In genomic region chr8:71395629-71396028, GRCm38 (mm10) we compare ENCODE assay signal across 8 mouse cellular contexts. TPM values are rescaled to one million over a fixed set of nuclear protein-coding genes. Genes with fewer than 3 reads are reported as not detected.
A peak's percentile ranks its signal among the peaks of the same experiment; 100 is the strongest.
DNase-seq lines count a peak whose midpoint lies in the region; ATAC-seq and TF ChIP-seq lines count a peak whose summit lies in the region.

Gene Ushbp1 (minus strand): TSS chr8:71395802.

- no peak for DNase-seq in testis, postnatal 14 days (ENCODE audit: low spot score)
- DNase-seq in hindbrain, embryonic 14.5 days (ENCODE audit: low spot score), result no peak
- DNase-seq in urinary bladder, postnatal 10 days (ENCODE audit: low spot score), result no peak
- no peak for DNase-seq in yolk sac, embryonic 10.5 days (ENCODE audit: low spot score)

- no peak for TF ChIP-seq CTCF in testis, adult 2 months (IDR thresholded peaks at IDR 0.05; ENCODE audit: control insufficient read depth, insufficient read depth, insufficient replicate concordance, low read depth, low read length)

- H3K9me3 ChIP-seq in forebrain, embryonic 16.5 days (ENCODE audit: control insufficient read depth, low read length), result no peaks in the 10 kb centered on the region
- H3K9me3 ChIP-seq in hindbrain, embryonic 14.5 days (ENCODE audit: control insufficient read depth, low read length), result no peaks in the 10 kb centered on the region
- H3K9me3 ChIP-seq in liver, embryonic 12.5 days (replicated peaks), result no peaks in the 10 kb centered on the region
- H3K9me3 ChIP-seq in neural tube, embryonic 13.5 days, result no peaks in the 10 kb centered on the region

- no peaks in the 10 kb centered on the region for H3K27me3 ChIP-seq in testis, adult 2 months (ENCODE audit: control insufficient read depth, insufficient read depth, low read length)
- no peaks in the 10 kb centered on the region for H3K27me3 ChIP-seq in forebrain, embryonic 16.5 days (replicated peaks; ENCODE audit: control insufficient read depth, insufficient read depth, low read length)
- no peaks in the 10 kb centered on the region for H3K27me3 ChIP-seq in hindbrain, embryonic 14.5 days (ENCODE audit: control insufficient read depth, insufficient read depth, low read length)
- H3K27me3 ChIP-seq in liver, embryonic 12.5 days (replicated peaks), result no peaks in the 10 kb centered on the region
- no peaks in the 10 kb centered on the region for H3K27me3 ChIP-seq in neural tube, embryonic 13.5 days

- no peak for TF ChIP-seq POLR2A in testis, adult 2 months (IDR thresholded peaks at IDR 0.05; ENCODE audit: control insufficient read depth, low read depth, low read length)

- 85% methylated on average over 9 of the region's 9 CpGs for WGBS in forebrain, embryonic 16.5 days
- 84% methylated on average over 9 of the region's 9 CpGs for WGBS in hindbrain, embryonic 14.5 days
- 59% methylated on average over 9 of the region's 9 CpGs for WGBS in liver, embryonic 12.5 days (ENCODE audit: insufficient replicate concordance)
- WGBS in neural tube, embryonic 13.5 days, result 83% methylated on average over 9 of the region's 9 CpGs

- peak within 1 kb of the TSS; percentile 65 for H3K27ac ChIP-seq in testis, adult 2 months (ENCODE audit: control insufficient read depth, insufficient read depth, low read depth, low read length)
- H3K27ac ChIP-seq in forebrain, embryonic 16.5 days (ENCODE audit: low read length), result peak within 1 kb of the TSS; percentile 62
- H3K27ac ChIP-seq in hindbrain, embryonic 14.5 days, result peak within 1 kb of the TSS; percentile 58
- H3K27ac ChIP-seq in liver, embryonic 12.5 days, result peak within 1 kb of the TSS; percentile 77
- H3K27ac ChIP-seq in neural tube, embryonic 13.5 days (replicated peaks), result peak within 1 kb of the TSS; percentile 64

- H3K4me2 ChIP-seq in forebrain, embryonic 16.5 days (ENCODE audit: low read length), result peak within 1 kb of the TSS; percentile 47
- H3K4me2 ChIP-seq in hindbrain, embryonic 14.5 days (replicated peaks), result peak within 1 kb of the TSS; percentile 81
- peak within 1 kb of the TSS; percentile 90 for H3K4me2 ChIP-seq in liver, embryonic 12.5 days
- peak within 1 kb of the TSS; percentile 74 for H3K4me2 ChIP-seq in neural tube, embryonic 13.5 days

- ATAC-seq in forebrain, embryonic 16.5 days, result no peak
- ATAC-seq in hindbrain, embryonic 14.5 days (ENCODE audit: low FRiP score), result no peak
- no peak for ATAC-seq in liver, embryonic 12.5 days
- no peak for ATAC-seq in neural tube, embryonic 13.5 days (ENCODE audit: low read depth)

- H3K4me3 ChIP-seq in testis, adult 2 months (ENCODE audit: control insufficient read depth, low read depth, low read length), result peak within 1 kb of the TSS; percentile 93
- peak within 1 kb of the TSS; percentile 55 for H3K4me3 ChIP-seq in forebrain, embryonic 16.5 days (replicated peaks; ENCODE audit: low read length)
- H3K4me3 ChIP-seq in hindbrain, embryonic 14.5 days (replicated peaks; ENCODE audit: low read length), result peak within 1 kb of the TSS; percentile 68
- peak within 1 kb of the TSS; percentile 91 for H3K4me3 ChIP-seq in liver, embryonic 12.5 days
- peak within 1 kb of the TSS; percentile 83 for H3K4me3 ChIP-seq in neural tube, embryonic 13.5 days

- no peaks in the 10 kb centered on the region for H3K36me3 ChIP-seq in testis, adult 2 months (ENCODE audit: control insufficient read depth, insufficient read depth, low read length)
- H3K36me3 ChIP-seq in forebrain, embryonic 16.5 days (ENCODE audit: control insufficient read depth, insufficient read depth), result no peaks in the 10 kb centered on the region
- peaks cover 16% of the 10 kb centered on the region for H3K36me3 ChIP-seq in hindbrain, embryonic 14.5 days (replicated peaks; ENCODE audit: control insufficient read depth, insufficient read depth)
- H3K36me3 ChIP-seq in liver, embryonic 12.5 days, result peaks cover 24% of the 10 kb centered on the region
- peaks cover 21% of the 10 kb centered on the region for H3K36me3 ChIP-seq in neural tube, embryonic 13.5 days

- no peak within 1 kb of the TSS for H3K9ac ChIP-seq in forebrain, embryonic 16.5 days (replicated peaks; ENCODE audit: low read depth, low read length)
- H3K9ac ChIP-seq in hindbrain, embryonic 14.5 days, result no peak within 1 kb of the TSS; the same call in 1 of the 2 replicates
- peak within 1 kb of the TSS; percentile 86 for H3K9ac ChIP-seq in liver, embryonic 12.5 days
- H3K9ac ChIP-seq in neural tube, embryonic 13.5 days, result peak within 1 kb of the TSS; percentile 82

- H3K4me1 ChIP-seq in testis, adult 2 months (ENCODE audit: control insufficient read depth, insufficient read depth, low read length), result peaks cover 16% of the 10 kb centered on the region
- peaks cover 11% of the 10 kb centered on the region for H3K4me1 ChIP-seq in forebrain, embryonic 16.5 days (replicated peaks; ENCODE audit: control insufficient read depth, insufficient read depth, low read length)
- H3K4me1 ChIP-seq in hindbrain, embryonic 14.5 days (replicated peaks; ENCODE audit: control insufficient read depth, insufficient read depth, low read length), result peaks cover 11% of the 10 kb centered on the region; the same call in 1 of the 2 replicates
- peaks cover 35% of the 10 kb centered on the region for H3K4me1 ChIP-seq in liver, embryonic 12.5 days
- H3K4me1 ChIP-seq in neural tube, embryonic 13.5 days (replicated peaks), result peaks cover 8% of the 10 kb centered on the region

RNA-seq across cellular contexts. Expression of gene Ushbp1, which starts in this region (rescaled TPM):
- polyA plus RNA-seq in testis, adult 2 months (2012; rRNA removed), result 1.3 and 1.8 TPM in 2 replicates
- polyA plus RNA-seq in forebrain, embryonic 16.5 days (2015; fragmentation: Nextera tagmentation; extraction: Ambion mirVana), result 6.1 and 6.9 TPM in 2 replicates
- polyA plus RNA-seq in hindbrain, embryonic 14.5 days (2014; fragmentation: Nextera tagmentation; extraction: Ambion mirVana), result 4.7 and 6.0 TPM in 2 replicates
- 3.6 and 4.0 TPM in 2 replicates for polyA plus RNA-seq in liver, embryonic 12.5 days (2016; fragmentation: Nextera tagmentation; extraction: Ambion mirVana)
- 6.1 and 7.3 TPM in 2 replicates for polyA plus RNA-seq in neural tube, embryonic 13.5 days (2015; fragmentation: Nextera tagmentation; extraction: Ambion mirVana)

Comparison
In these comparisons a context has a peak if more than half of its experiments do, and no peak if none do; other contexts are left out.
1. H3K9ac ChIP-seq: peak in liver, embryonic 12.5 days (single experiment) and neural tube, embryonic 13.5 days (single experiment); none in forebrain, embryonic 16.5 days (single experiment) and hindbrain, embryonic 14.5 days (single experiment).
2. Peak in every context shown above with its lines, with median percentiles within 50 percentile points of each other: H3K27ac ChIP-seq, H3K4me3 ChIP-seq and H3K4me2 ChIP-seq.